Mouse (Mus musculus) lung, postnatal 0 days (tissue): Measurements from ENCODE around the gene Zfp74.

ENCODE experiments used
- CTCF ChIP-seq: IDR thresholded peaks from 2 replicates; pipeline ENCODE4 v1.5.1; 2016; ENCODE audit warnings: antibody characterized with exemption, mild to moderate bottlenecking
- EP300 ChIP-seq: IDR thresholded peaks from 2 replicates; pipeline ENCODE4 v1.6.1; 2016; ENCODE audit warnings: antibody characterized with exemption, mild to moderate bottlenecking, control low read depth

GRCm38 (mm10) chr7:29993340-29993739, 39.5 kb upstream of the Zfp74 start:
- TF ChIP-seq CTCF = no peak
- no peak for TF ChIP-seq EP300
